Mouse (Mus musculus) kidney, embryonic 15.5 days (tissue): ENCODE results near the gene Fdx1. TPM values are rescaled to one million over a fixed set of nuclear protein-coding genes. Genes with fewer than 3 reads are reported as not detected.

Source experiments
- ATAC-seq: fragments of 200-750 bp; cut with Nextera tagmentation; replicated peaks from 2 replicates; pipeline ENCODE4 v1.8.0; 2017; ENCODE audit warnings: moderate TSS enrichment; ENCODE audit not compliant: low FRiP score
- H3K27ac ChIP-seq: fragments of 300-500 bp; sonication (generic); 2 replicates; pipeline ENCODE4 v1.5.1; 2015; ENCODE audit warnings: mild to moderate bottlenecking, inconsistent platforms
- H3K27me3 ChIP-seq: fragments of 300-500 bp; sonication (generic); 2 replicates; pipeline ENCODE4 v1.6.1; 2015; ENCODE audit warnings: inconsistent platforms
- H3K36me3 ChIP-seq: fragments of 300-500 bp; sonication (generic); 2 replicates; pipeline ENCODE4 v1.6.1; 2015; ENCODE audit warnings: inconsistent platforms
- H3K4me1 ChIP-seq: fragments of 300-500 bp; sonication (generic); 2 replicates; pipeline ENCODE4 v1.6.1; 2015; ENCODE audit warnings: inconsistent platforms
- H3K4me2 ChIP-seq: fragments of 300-500 bp; sonication (generic); 2 replicates; pipeline ENCODE4 v1.6.1; 2015; ENCODE audit warnings: moderate library complexity, mild to moderate bottlenecking, inconsistent platforms
- H3K4me3 ChIP-seq: fragments of 300-500 bp; sonication (generic); replicated peaks from 2 replicates; pipeline ENCODE4 v1.5.1; 2015; ENCODE audit warnings: mild to moderate bottlenecking, inconsistent platforms
- H3K9ac ChIP-seq: fragments of 300-500 bp; sonication (generic); 2 replicates; pipeline ENCODE4 v1.6.1; 2015; ENCODE audit warnings: mild to moderate bottlenecking, inconsistent platforms
- H3K9me3 ChIP-seq: fragments of 300-500 bp; sonication (generic); replicated peaks from 2 replicates; pipeline ENCODE4 v1.6.1; 2016; ENCODE audit warnings: inconsistent platforms
- WGBS: fragments of 180-500 bp; shearing (Covaris S2); methylation state at CpG from one replicate; pipeline ENCODE4 v1.1.7; 2015; ENCODE audit warnings: mixed read lengths; 5-methylcytosine and 5-hydroxymethylcytosine counted together
- polyA plus RNA-seq: library from polyadenylated mRNA; unstranded; fragments of >200 nt; fragmentation: Nextera tagmentation; extraction: Ambion mirVana; gene quantifications from 2 replicates; pipeline ENCODE4 v1.2.1, GENCODE M21; 2015

The Fdx1 gene
- polyA plus RNA-seq, 1 experiment from 2014 or later: 129 TPM

GRCm38 (mm10) chr9:51958981-51959380, 4.4 kb downstream of the Fdx1 start:
- H3K27ac ChIP-seq: no peak overlapping the region
- ATAC-seq: no peak
- no peak overlapping the region for H3K4me3 ChIP-seq
- no peak overlapping the region for H3K4me2 ChIP-seq
- no peak overlapping the region for H3K9ac ChIP-seq
- no peaks in the 10 kb centered on the region for H3K27me3 ChIP-seq
- no peaks in the 10 kb centered on the region for H3K9me3 ChIP-seq
- H3K4me1 ChIP-seq: peaks cover 15% of the 10 kb centered on the region
- H3K36me3 ChIP-seq: peaks cover 27% of the 10 kb centered on the region

GRCm38 (mm10) chr9:51957025-51957424, 6.3 kb downstream of the Fdx1 start:
- H3K9me3 ChIP-seq: no peaks in the 10 kb centered on the region
- ATAC-seq: no peak
- H3K27me3 ChIP-seq: no peaks in the 10 kb centered on the region
- no peak overlapping the region for H3K27ac ChIP-seq
- peaks cover 12% of the 10 kb centered on the region for H3K4me1 ChIP-seq
- no peak overlapping the region for H3K9ac ChIP-seq
- H3K36me3 ChIP-seq: peaks cover 28% of the 10 kb centered on the region
- no peak overlapping the region for H3K4me2 ChIP-seq
- 85% methylated on average over 8 of the region's 8 CpGs for WGBS
- no peak overlapping the region for H3K4me3 ChIP-seq

GRCm38 (mm10) chr9:51956484-51956883, 6.9 kb downstream of the Fdx1 start:
- 84% methylated on average over 2 of the region's 2 CpGs for WGBS
- Histone ChIP-seq H3K4me1 (peaks cover 9% of the 10 kb centered on the region; the same call in 1 of the 2 replicates), H3K4me3 (no peak overlapping the region), H3K9me3 (no peaks in the 10 kb centered on the region), H3K27me3 (no peaks in the 10 kb centered on the region), H3K27ac (no peak overlapping the region), H3K36me3 (peaks cover 33% of the 10 kb centered on the region), H3K4me2 (no peak overlapping the region), H3K9ac (no peak overlapping the region)
- ATAC-seq: no peak

DNA sequence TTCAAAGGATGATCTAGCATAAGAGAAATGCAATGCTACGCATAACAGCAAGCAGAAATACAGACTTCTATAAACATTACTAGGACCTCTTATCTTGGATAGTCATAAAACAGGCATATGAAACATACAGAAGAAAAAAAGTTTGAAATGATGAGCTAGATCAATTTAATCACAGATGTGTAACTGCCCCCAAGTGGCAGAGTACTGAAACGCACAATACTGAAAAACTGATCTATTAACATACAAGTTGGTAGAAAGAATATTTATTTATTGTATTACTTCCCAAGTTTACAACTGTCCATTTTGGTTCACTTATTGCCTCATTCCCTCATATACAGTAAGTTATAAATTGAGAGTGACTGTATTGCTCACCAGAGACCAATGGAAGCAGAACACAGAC, 12.0 kb downstream of the Fdx1 start:
- ATAC-seq: no peak

GRCm38 (mm10) chr9:51950667-51951066, 12.7 kb downstream of the Fdx1 start:
- ATAC-seq: no peak
- WGBS: 83% methylated on average over 1 of the region's 1 CpGs

More for the DNA sequence above, 12.0 kb downstream of the Fdx1 start:
- no peak overlapping the region for H3K9ac ChIP-seq
- H3K9me3 ChIP-seq: no peaks in the 10 kb centered on the region
- peaks cover 43% of the 10 kb centered on the region for H3K36me3 ChIP-seq
- no peaks in the 10 kb centered on the region for H3K27me3 ChIP-seq
- H3K4me2 ChIP-seq: no peak overlapping the region
- no peak overlapping the region for H3K4me3 ChIP-seq
- 71% methylated on average over 2 of the region's 2 CpGs for WGBS
- H3K27ac ChIP-seq: no peak overlapping the region
- H3K4me1 ChIP-seq: no peaks in the 10 kb centered on the region

DNA sequence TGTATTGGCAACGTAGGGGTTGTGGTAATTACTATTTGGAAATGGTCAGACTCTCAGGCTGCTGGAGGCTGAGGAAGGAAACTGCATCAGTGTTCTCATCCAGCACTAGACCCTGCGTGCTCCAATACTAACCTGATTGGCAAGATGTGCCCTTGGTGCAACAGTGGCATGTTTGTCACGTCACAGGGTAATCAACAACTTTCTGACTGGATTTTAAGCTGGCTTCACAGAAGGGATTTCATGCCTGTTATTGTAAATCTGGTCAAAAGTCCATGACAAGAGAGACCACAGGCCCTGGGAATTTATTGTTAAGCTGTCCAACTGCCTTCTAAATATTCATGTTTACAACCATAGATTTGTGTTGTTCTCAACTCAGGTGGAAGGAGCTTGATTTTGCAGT, 13.1 kb downstream of the Fdx1 start:
- H3K4me1 ChIP-seq: no peaks in the 10 kb centered on the region
- no peak overlapping the region for H3K9ac ChIP-seq
- ATAC-seq: no peak
- no peak overlapping the region for H3K27ac ChIP-seq
- no peak overlapping the region for H3K4me2 ChIP-seq
- no peaks in the 10 kb centered on the region for H3K27me3 ChIP-seq
- H3K4me3 ChIP-seq: no peak overlapping the region
- peaks cover 43% of the 10 kb centered on the region for H3K36me3 ChIP-seq
- H3K9me3 ChIP-seq: no peaks in the 10 kb centered on the region
- 79% methylated on average over 3 of the region's 3 CpGs for WGBS

More at GRCm38 (mm10) chr9:51950667-51951066, 12.7 kb downstream of the Fdx1 start:
- no peak overlapping the region for H3K9ac ChIP-seq
- no peak overlapping the region for H3K4me2 ChIP-seq
- no peaks in the 10 kb centered on the region for H3K9me3 ChIP-seq
- no peaks in the 10 kb centered on the region for H3K27me3 ChIP-seq
- H3K36me3 ChIP-seq: peaks cover 42% of the 10 kb centered on the region
- H3K27ac ChIP-seq: no peak overlapping the region
- H3K4me3 ChIP-seq: no peak overlapping the region
- H3K4me1 ChIP-seq: no peaks in the 10 kb centered on the region

DNA sequence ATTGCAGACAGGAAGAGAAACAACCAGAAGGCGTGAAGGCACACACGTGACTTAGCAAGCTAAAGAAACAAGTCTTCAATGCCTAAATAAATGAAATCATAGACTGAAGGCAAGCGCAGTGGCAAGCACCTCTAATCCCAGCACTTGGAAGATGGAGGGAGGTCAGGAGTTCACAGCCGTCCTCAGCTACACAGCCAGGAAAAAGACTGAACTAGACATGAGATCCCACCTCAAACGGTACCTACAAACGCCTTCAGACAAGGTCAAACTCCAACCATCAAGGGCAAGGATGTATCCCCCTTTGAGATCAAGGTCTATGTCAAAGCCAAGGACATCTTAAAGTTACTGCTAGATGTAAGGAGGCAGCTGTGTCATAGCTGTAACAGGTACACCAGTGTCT, 19.4 kb downstream of the Fdx1 start:
- 87% methylated on average over 6 of the region's 6 CpGs for WGBS
- no peak overlapping the region for H3K9ac ChIP-seq
- no peaks in the 10 kb centered on the region for H3K27me3 ChIP-seq
- no peak overlapping the region for H3K4me2 ChIP-seq
- H3K9me3 ChIP-seq: no peaks in the 10 kb centered on the region
- H3K4me1 ChIP-seq: no peaks in the 10 kb centered on the region
- H3K4me3 ChIP-seq: no peak overlapping the region
- H3K27ac ChIP-seq: no peak overlapping the region
- ATAC-seq: no peak
- peaks cover 53% of the 10 kb centered on the region for H3K36me3 ChIP-seq

GRCm38 (mm10) chr9:51934641-51935040, 28.7 kb downstream of the Fdx1 start:
- Histone ChIP-seq H3K4me2 (no peak overlapping the region), H3K9ac (no peak overlapping the region), H3K27ac (no peak overlapping the region), H3K27me3 (no peaks in the 10 kb centered on the region), H3K4me3 (no peak overlapping the region), H3K4me1 (no peaks in the 10 kb centered on the region), H3K36me3 (no peaks in the 10 kb centered on the region), H3K9me3 (no peaks in the 10 kb centered on the region)
- WGBS: 76% methylated on average over 1 of the region's 1 CpGs
- no peak for ATAC-seq

DNA sequence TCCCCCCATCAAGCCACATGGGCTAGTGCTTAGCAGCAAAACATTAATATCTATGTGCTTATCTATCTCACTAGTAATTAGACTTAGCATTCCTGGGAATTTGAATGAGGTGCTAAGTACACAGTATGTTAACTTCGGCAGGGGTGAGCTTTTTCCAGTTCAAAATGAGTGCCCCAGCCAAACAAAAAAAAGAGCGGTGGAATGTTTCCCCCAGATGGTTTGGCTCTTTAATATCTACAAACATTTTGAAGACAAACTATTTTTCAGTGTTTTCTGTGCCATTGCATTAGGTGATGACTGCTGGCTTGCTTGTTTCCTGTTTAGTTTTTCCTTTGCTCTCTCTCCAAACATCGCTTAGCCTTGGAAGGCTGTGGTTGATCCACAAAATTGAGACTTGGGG, 31.4 kb downstream of the Fdx1 start:
- no peak overlapping the region for H3K27ac ChIP-seq
- WGBS: 80% methylated on average over 3 of the region's 3 CpGs

DNA sequence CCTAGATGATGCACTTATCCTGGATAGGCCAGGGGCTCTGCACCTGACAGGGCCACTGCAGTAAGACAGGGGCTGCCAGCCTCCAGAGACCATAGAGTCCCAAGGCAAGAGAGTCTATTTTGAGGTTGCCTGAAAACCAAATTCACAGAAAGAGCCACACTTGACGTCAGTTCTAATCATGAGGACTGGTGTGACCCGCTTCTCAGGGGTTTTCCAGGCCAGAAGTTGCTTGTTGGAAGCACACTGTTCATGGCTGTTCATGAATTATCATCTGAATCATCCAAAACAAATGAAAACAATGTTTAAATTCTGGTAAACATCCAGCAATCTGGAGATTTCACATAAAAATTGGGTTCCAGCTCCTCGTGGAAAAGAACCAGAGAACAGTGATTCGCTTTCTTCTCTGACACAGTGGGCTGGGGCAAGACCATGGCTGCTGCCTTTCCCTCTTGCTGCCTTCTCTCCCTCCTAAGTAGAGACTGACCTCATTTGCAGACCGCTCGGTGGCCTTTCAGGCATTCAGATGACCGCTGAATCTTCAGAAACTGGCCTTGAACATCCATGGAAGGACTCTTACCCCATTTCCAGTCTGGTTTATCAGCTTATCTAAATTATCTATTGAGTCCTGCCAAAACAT, 32.2 kb downstream of the Fdx1 start:
- Histone ChIP-seq H3K27me3 (no peaks in the 10 kb centered on the region), H3K4me1 (peaks cover 5% of the 10 kb centered on the region), H3K36me3 (no peaks in the 10 kb centered on the region), H3K9me3 (no peaks in the 10 kb centered on the region), H3K4me2 (no peak overlapping the region), H3K27ac (no peak overlapping the region), H3K9ac (no peak overlapping the region), H3K4me3 (no peak overlapping the region)
- 92% methylated on average over 7 of the region's 7 CpGs for WGBS
- no peak for ATAC-seq

More for the DNA sequence above, 31.4 kb downstream of the Fdx1 start:
- ATAC-seq: no peak
- H3K4me2 ChIP-seq: no peak overlapping the region
- peaks cover 5% of the 10 kb centered on the region for H3K4me1 ChIP-seq
- no peak overlapping the region for H3K9ac ChIP-seq
- H3K27me3 ChIP-seq: no peaks in the 10 kb centered on the region
- no peaks in the 10 kb centered on the region for H3K36me3 ChIP-seq
- H3K9me3 ChIP-seq: no peaks in the 10 kb centered on the region
- H3K4me3 ChIP-seq: no peak overlapping the region

- Histone ChIP-seq H3K4me3 (no peak overlapping the region), H3K4me2 (no peak overlapping the region), H3K27ac (no peak overlapping the region), H3K4me1 (peaks cover 5% of the 10 kb centered on the region), H3K27me3 (no peaks in the 10 kb centered on the region), H3K9me3 (no peaks in the 10 kb centered on the region), H3K9ac (no peak overlapping the region), H3K36me3 (no peaks in the 10 kb centered on the region)
- 75% methylated on average over 5 of the region's 5 CpGs for WGBS
- no peak for ATAC-seq
Observed at GRCm38 (mm10) chr9:51929972-51930371, 33.4 kb downstream of the Fdx1 start.

DNA sequence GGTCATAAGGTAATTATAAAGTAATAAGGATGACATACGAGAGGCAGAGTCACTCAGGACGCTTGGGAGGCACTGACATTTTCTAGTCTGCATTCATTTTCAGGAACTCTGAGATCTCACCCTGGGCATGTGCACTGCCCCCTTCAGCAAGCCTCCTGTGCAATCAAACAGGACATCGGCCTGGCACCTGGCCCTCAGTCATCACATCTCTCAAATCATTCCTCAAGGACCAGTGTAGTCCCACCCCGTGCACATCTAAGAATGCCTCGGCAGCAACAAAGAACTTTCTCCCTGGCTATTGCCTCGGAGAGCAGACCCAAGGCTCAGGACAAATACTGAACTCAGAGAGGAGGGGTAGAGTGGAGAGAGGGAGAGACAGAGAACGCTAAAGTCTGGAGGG, 34.7 kb downstream of the Fdx1 start:
- H3K4me2 ChIP-seq: no peak overlapping the region
- no peak overlapping the region for H3K9ac ChIP-seq
- no peaks in the 10 kb centered on the region for H3K9me3 ChIP-seq
- ATAC-seq: no peak
- H3K4me3 ChIP-seq: no peak overlapping the region
- H3K27ac ChIP-seq: no peak overlapping the region
- H3K36me3 ChIP-seq: no peaks in the 10 kb centered on the region
- 49% methylated on average over 7 of the region's 7 CpGs for WGBS
- peaks cover 5% of the 10 kb centered on the region for H3K4me1 ChIP-seq
- H3K27me3 ChIP-seq: no peaks in the 10 kb centered on the region

DNA sequence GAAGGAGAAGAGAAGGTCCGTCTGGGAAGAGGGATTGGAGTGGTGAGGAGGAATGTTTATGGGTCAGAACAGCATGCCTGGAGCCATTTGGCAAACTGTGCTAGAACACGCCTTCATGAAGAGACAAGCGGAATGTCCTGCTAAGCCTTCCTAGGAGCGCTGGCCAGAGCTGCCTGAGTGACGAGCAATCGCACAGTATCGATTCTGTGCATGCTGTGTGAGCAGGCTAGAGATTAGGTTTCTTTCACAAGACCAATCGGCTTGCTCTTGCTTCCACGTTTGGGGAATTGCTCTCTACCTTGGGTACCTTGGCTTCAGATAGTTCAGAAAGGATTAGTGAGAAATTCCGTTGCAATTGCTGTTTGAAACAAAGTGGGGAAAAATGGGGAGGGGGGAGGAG, 35.2 kb downstream of the Fdx1 start:
- 0 out of 2 replicates have a peak, but pooled peaks have one; percentile 33 for ATAC-seq
- H3K4me2 ChIP-seq: peak overlapping the region; percentile 27
- H3K27me3 ChIP-seq: no peaks in the 10 kb centered on the region
- no peak overlapping the region for H3K4me3 ChIP-seq
- H3K9me3 ChIP-seq: no peaks in the 10 kb centered on the region
- no peak overlapping the region for H3K27ac ChIP-seq
- peaks cover 5% of the 10 kb centered on the region for H3K4me1 ChIP-seq
- H3K9ac ChIP-seq: no peak overlapping the region
- no peaks in the 10 kb centered on the region for H3K36me3 ChIP-seq
- 17% methylated on average over 10 of the region's 10 CpGs for WGBS
